Mouse (Mus musculus): Measurements from ENCODE around the gene Zfp408. TPM values are rescaled to one million over a fixed set of nuclear protein-coding genes. Genes with fewer than 3 reads are reported as not detected.

The Zfp408 gene
- total and polyA plus RNA-seq, 2 experiments from 2014 or later, result 8.7 to 30.7 TPM

- no peak overlapping the region for H3K27ac ChIP-seq (ENCODE audit: low read depth, low read length)
- H3K9ac ChIP-seq, result no peak overlapping the region
- no peak overlapping the region for H3K4me2 ChIP-seq (ENCODE audit: low read depth)
- H3K4me3 ChIP-seq (ENCODE audit: low read depth, low read length), result no peak overlapping the region
- no peak for DNase-seq
- H3K27me3 ChIP-seq (ENCODE audit: insufficient read depth, low read length), result no peaks in the 10 kb centered on the region
- no peaks in the 10 kb centered on the region for H3K4me1 ChIP-seq (ENCODE audit: insufficient read depth)
- TF ChIP-seq CTCF (IDR thresholded peaks at IDR 0.05; ENCODE audit: low read depth), result no peak
- H3K36me3 ChIP-seq (ENCODE audit: insufficient read depth), result peaks cover 77% of the 10 kb centered on the region
- no peak for ATAC-seq
- H3K9me3 ChIP-seq (ENCODE audit: low read length), result no peaks in the 10 kb centered on the region
These were observed 15.2 kb upstream of the Zfp408 start for GRCm38 (mm10) chr2:91664780-91665179.

DNA sequence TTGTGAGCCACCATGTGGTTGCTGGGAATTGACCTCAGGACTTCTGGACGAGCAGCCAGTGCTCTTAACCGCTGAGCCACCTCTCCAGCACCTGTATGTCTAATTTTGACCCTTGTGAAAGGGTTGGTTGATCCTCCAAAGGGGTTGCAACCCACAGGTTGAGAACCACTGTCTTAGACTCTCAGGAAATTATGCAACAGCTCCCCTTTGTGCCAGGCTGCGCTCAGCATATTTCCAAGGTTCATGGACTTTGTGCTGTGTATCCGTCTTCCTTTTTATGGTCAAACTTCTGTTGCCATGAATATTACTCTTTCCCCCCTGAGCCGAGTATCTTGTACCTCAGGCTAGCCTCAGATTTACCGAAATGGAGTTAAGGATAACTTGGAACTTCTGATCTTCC, 11.4 kb upstream of the Zfp408 start:
- Histone ChIP-seq H3K27me3 (ENCODE audit: insufficient read depth, low read length) (no peaks in the 10 kb centered on the region), H3K36me3 (ENCODE audit: insufficient read depth) (peaks cover 73% of the 10 kb centered on the region), H3K9me3 (ENCODE audit: low read length) (no peaks in the 10 kb centered on the region), H3K4me3 (ENCODE audit: low read depth, low read length) (no peak overlapping the region), H3K27ac (ENCODE audit: low read depth, low read length) (no peak overlapping the region), H3K9ac (no peak overlapping the region), H3K4me1 (ENCODE audit: insufficient read depth) (no peaks in the 10 kb centered on the region), H3K4me2 (ENCODE audit: low read depth) (no peak overlapping the region)
- ATAC-seq (no peak), DNase-seq (no peak)
- TF ChIP-seq CTCF (IDR thresholded peaks at IDR 0.05; ENCODE audit: low read depth), result no peak
- 90% methylated on average over 6 of the region's 6 CpGs for WGBS

- Histone ChIP-seq H3K4me3 (ENCODE audit: low read depth, low read length) (no peak overlapping the region), H3K4me2 (ENCODE audit: low read depth) (no peak overlapping the region), H3K4me1 (ENCODE audit: insufficient read depth) (no peaks in the 10 kb centered on the region), H3K9ac (no peak overlapping the region), H3K36me3 (ENCODE audit: insufficient read depth) (peaks cover 82% of the 10 kb centered on the region), H3K27me3 (ENCODE audit: insufficient read depth, low read length) (no peaks in the 10 kb centered on the region), H3K9me3 (ENCODE audit: low read length) (no peaks in the 10 kb centered on the region), H3K27ac (ENCODE audit: low read depth, low read length) (no peak overlapping the region)
- no peak for TF ChIP-seq CTCF (IDR thresholded peaks at IDR 0.05; ENCODE audit: low read depth)
- ATAC-seq, result no peak
- no peak for DNase-seq
- WGBS, result 95% methylated on average over 8 of the region's 8 CpGs
These were observed 10.1 kb upstream of the Zfp408 start for GRCm38 (mm10) chr2:91659657-91660056.

DNA sequence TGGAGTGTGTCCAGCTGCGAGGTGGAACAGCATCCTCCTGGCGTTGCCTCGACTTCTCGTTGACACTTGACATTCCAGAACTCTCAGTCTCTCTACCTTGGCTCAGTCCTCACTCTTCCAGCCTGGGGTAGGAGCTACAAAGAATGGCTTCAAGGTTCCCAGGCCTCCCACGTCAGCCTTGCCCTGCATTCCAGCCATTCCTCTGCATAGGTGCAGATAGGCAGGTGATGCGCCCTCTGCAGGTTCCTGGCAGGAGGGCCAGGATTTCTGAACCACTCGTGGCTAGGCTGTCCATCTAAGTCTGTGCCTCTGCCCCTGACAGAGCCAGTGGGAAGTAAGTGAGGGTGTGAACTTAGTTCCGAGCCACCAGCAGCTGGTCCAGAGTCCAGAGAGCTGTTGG, 7.2 kb upstream of the Zfp408 start:
- DNase-seq, result no peak
- no peak for ATAC-seq
- H3K27ac ChIP-seq (ENCODE audit: low read depth, low read length), result no peak overlapping the region
- no peaks in the 10 kb centered on the region for H3K27me3 ChIP-seq (ENCODE audit: insufficient read depth, low read length)
- H3K4me3 ChIP-seq (ENCODE audit: low read depth, low read length), result no peak overlapping the region
- peaks cover 82% of the 10 kb centered on the region for H3K36me3 ChIP-seq (ENCODE audit: insufficient read depth)
- TF ChIP-seq CTCF (IDR thresholded peaks at IDR 0.05; ENCODE audit: low read depth), result peak; percentile 25; the same call in 1 of the 2 replicates
- no peak overlapping the region for H3K9ac ChIP-seq
- 73% methylated on average over 8 of the region's 8 CpGs for WGBS
- H3K4me2 ChIP-seq (ENCODE audit: low read depth), result no peak overlapping the region
- no peaks in the 10 kb centered on the region for H3K9me3 ChIP-seq (ENCODE audit: low read length)
- no peaks in the 10 kb centered on the region for H3K4me1 ChIP-seq (ENCODE audit: insufficient read depth)

DNA sequence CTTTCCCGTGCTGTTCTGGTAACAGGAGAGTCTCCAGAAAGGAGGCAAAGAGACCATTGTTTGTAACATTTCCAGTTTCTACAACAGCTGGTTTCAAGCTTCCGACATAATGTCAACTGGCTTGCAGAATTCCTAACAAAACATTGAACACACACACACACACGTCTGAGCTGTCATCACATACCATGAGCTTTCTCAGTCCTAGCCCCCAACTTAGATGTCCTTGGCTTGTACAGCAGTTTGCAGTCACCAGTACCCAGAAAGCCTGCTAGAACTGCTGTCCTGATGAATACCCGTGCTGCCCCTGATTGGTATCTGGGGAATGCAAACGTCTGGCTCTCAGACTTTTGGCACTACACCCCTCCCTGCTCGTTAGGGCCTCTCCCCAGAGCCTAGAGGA, 6.2 kb upstream of the Zfp408 start:
- Histone ChIP-seq H3K4me3 (ENCODE audit: low read depth, low read length) (no peak overlapping the region), H3K9ac (no peak overlapping the region), H3K4me2 (ENCODE audit: low read depth) (no peak overlapping the region), H3K9me3 (ENCODE audit: low read length) (no peaks in the 10 kb centered on the region), H3K27me3 (ENCODE audit: insufficient read depth, low read length) (no peaks in the 10 kb centered on the region), H3K36me3 (ENCODE audit: insufficient read depth) (peaks cover 75% of the 10 kb centered on the region), H3K4me1 (ENCODE audit: insufficient read depth) (0 out of 2 replicates have a peak, but pooled peaks cover 3% of the 10 kb centered on the region), H3K27ac (ENCODE audit: low read depth, low read length) (no peak overlapping the region)
- no peak for DNase-seq
- no peak for TF ChIP-seq CTCF (IDR thresholded peaks at IDR 0.05; ENCODE audit: low read depth)
- ATAC-seq, result no peak
- 70% methylated on average over 6 of the region's 6 CpGs for WGBS

GRCm38 (mm10) chr2:91655388-91655787, 5.8 kb upstream of the Zfp408 start:
- Histone ChIP-seq H3K36me3 (ENCODE audit: insufficient read depth) (peaks cover 73% of the 10 kb centered on the region), H3K9me3 (ENCODE audit: low read length) (no peaks in the 10 kb centered on the region), H3K27ac (ENCODE audit: low read depth, low read length) (no peak overlapping the region), H3K9ac (no peak overlapping the region), H3K4me1 (ENCODE audit: insufficient read depth) (0 out of 2 replicates have a peak, but pooled peaks cover 5% of the 10 kb centered on the region), H3K4me2 (ENCODE audit: low read depth) (no peak overlapping the region), H3K4me3 (ENCODE audit: low read depth, low read length) (no peak overlapping the region), H3K27me3 (ENCODE audit: insufficient read depth, low read length) (no peaks in the 10 kb centered on the region)
- no peak for TF ChIP-seq CTCF (IDR thresholded peaks at IDR 0.05; ENCODE audit: low read depth)
- 91% methylated on average over 5 of the region's 5 CpGs for WGBS
- DNase-seq (no peak), ATAC-seq (no peak)

GRCm38 (mm10) chr2:91652863-91653262, 3.3 kb upstream of the Zfp408 start:
- no peak for TF ChIP-seq CTCF (IDR thresholded peaks at IDR 0.05; ENCODE audit: low read depth)
- Histone ChIP-seq H3K4me1 (ENCODE audit: insufficient read depth) (peaks cover 9% of the 10 kb centered on the region; the same call in 1 of the 2 replicates), H3K27ac (ENCODE audit: low read depth, low read length) (no peak overlapping the region), H3K9ac (peak overlapping the region; percentile 10; the same call in 1 of the 2 replicates), H3K4me2 (ENCODE audit: low read depth) (0 out of 2 replicates have a peak overlapping the region, but pooled peaks have one; percentile 3), H3K4me3 (ENCODE audit: low read depth, low read length) (no peak overlapping the region), H3K27me3 (ENCODE audit: insufficient read depth, low read length) (no peaks in the 10 kb centered on the region), H3K9me3 (ENCODE audit: low read length) (no peaks in the 10 kb centered on the region), H3K36me3 (ENCODE audit: insufficient read depth) (peaks cover 53% of the 10 kb centered on the region)
- 56% methylated on average over 6 of the region's 6 CpGs for WGBS
- DNase-seq (no peak), ATAC-seq (no peak)
